Mouse (Mus musculus) stomach, postnatal 0 days (tissue): ENCODE results near the gene Cdk9. TPM values are rescaled to one million over a fixed set of nuclear protein-coding genes. Genes with fewer than 3 reads are reported as not detected.
A peak's percentile ranks its signal among the peaks of the same experiment; 100 is the strongest.

ENCODE experiments used
- ATAC-seq: fragments of 200-750 bp; cut with Nextera tagmentation; 2 replicates; pipeline ENCODE4 v1.8.0; 2017; ENCODE audit not compliant: low FRiP score, low TSS enrichment
- DNase-seq: peaks from one replicate; pipeline ENCODE4 v3.0.0-alpha.2; 2016; ENCODE audit warnings: low spot score
- H3K27ac ChIP-seq: fragments of 300-500 bp; sonication (generic); replicated peaks from 2 replicates; pipeline ENCODE4 v1.5.1; 2014; ENCODE audit warnings: mild to moderate bottlenecking, control low read depth
- H3K27me3 ChIP-seq: fragments of 300-500 bp; sonication (generic); 2 replicates; pipeline ENCODE4 v1.6.1; 2014; ENCODE audit warnings: low read length; ENCODE audit not compliant: control insufficient read depth, insufficient read depth
- H3K36me3 ChIP-seq: fragments of 300-500 bp; sonication (generic); 2 replicates; pipeline ENCODE4 v1.6.1; 2014; ENCODE audit warnings: low read length, mixed read lengths; ENCODE audit not compliant: control insufficient read depth, insufficient read depth
- H3K4me1 ChIP-seq: fragments of 300-500 bp; sonication (generic); replicated peaks from 2 replicates; pipeline ENCODE4 v1.6.1; 2014; ENCODE audit warnings: antibody characterized with exemption; ENCODE audit not compliant: control insufficient read depth, insufficient read depth
- H3K4me2 ChIP-seq: fragments of 300-500 bp; sonication (generic); replicated peaks from 2 replicates; pipeline ENCODE4 v1.6.1; 2014; ENCODE audit warnings: low read depth, mild to moderate bottlenecking, control low read depth, moderate library complexity
- H3K4me3 ChIP-seq: fragments of 300-500 bp; sonication (generic); 2 replicates; pipeline ENCODE4 v1.5.1; 2014; ENCODE audit warnings: low read depth, low read length, control low read depth
- H3K9ac ChIP-seq: fragments of 300-500 bp; sonication (generic); 2 replicates; pipeline ENCODE4 v1.6.1; 2014; ENCODE audit warnings: mild to moderate bottlenecking, low read length, control low read depth, mixed read lengths
- H3K9me3 ChIP-seq: fragments of 300-500 bp; sonication (generic); 2 replicates; pipeline ENCODE4 v1.6.1; 2016; ENCODE audit warnings: low read length; ENCODE audit not compliant: control insufficient read depth
- CTCF ChIP-seq: IDR thresholded peaks from 2 replicates; pipeline ENCODE4 v1.5.1; 2016; ENCODE audit warnings: antibody characterized with exemption, low read depth, mild to moderate bottlenecking, moderate library complexity
- EP300 ChIP-seq: optimal IDR thresholded peaks from 2 replicates; pipeline ENCODE3; 2016; ENCODE audit warnings: antibody characterized with exemption
- WGBS: fragments of 180-500 bp; shearing (Covaris S2); extraction: QIAGEN DNeasy Blood & Tissue Kit; methylation state at CpG from one replicate; pipeline ENCODE4 v1.1.7; 2014; 5-methylcytosine and 5-hydroxymethylcytosine counted together
- polyA plus RNA-seq: library from polyadenylated mRNA; unstranded; fragments of >200 nt; fragmentation: Nextera tagmentation; extraction: Ambion mirVana; gene quantifications from 2 replicates; pipeline ENCODE4 v1.2.1, GENCODE M21; 2015

The Cdk9 gene
- polyA plus RNA-seq, 1 experiment from 2014 or later = 55.8 TPM

GRCm38 (mm10) chr2:32685807-32686206 is 27.1 kb downstream of the Cdk9 start:
- no peaks in the 10 kb centered on the region for H3K27me3 ChIP-seq
- no peaks in the 10 kb centered on the region for H3K9me3 ChIP-seq
- no peak overlapping the region for H3K27ac ChIP-seq
- H3K36me3 ChIP-seq = peaks cover 31% of the 10 kb centered on the region
- 90% methylated on average over 3 of the region's 3 CpGs for WGBS
- ATAC-seq = peak; percentile 10; the same call in 1 of the 2 replicates
- TF ChIP-seq EP300 (no peak), CTCF (no peak)
- no peak overlapping the region for H3K4me2 ChIP-seq
- H3K4me3 ChIP-seq = no peak overlapping the region
- 0 out of 2 replicates have a peak overlapping the region, but pooled peaks have one; percentile 13 for H3K9ac ChIP-seq
- DNase-seq = no peak
- no peaks in the 10 kb centered on the region for H3K4me1 ChIP-seq

DNA sequence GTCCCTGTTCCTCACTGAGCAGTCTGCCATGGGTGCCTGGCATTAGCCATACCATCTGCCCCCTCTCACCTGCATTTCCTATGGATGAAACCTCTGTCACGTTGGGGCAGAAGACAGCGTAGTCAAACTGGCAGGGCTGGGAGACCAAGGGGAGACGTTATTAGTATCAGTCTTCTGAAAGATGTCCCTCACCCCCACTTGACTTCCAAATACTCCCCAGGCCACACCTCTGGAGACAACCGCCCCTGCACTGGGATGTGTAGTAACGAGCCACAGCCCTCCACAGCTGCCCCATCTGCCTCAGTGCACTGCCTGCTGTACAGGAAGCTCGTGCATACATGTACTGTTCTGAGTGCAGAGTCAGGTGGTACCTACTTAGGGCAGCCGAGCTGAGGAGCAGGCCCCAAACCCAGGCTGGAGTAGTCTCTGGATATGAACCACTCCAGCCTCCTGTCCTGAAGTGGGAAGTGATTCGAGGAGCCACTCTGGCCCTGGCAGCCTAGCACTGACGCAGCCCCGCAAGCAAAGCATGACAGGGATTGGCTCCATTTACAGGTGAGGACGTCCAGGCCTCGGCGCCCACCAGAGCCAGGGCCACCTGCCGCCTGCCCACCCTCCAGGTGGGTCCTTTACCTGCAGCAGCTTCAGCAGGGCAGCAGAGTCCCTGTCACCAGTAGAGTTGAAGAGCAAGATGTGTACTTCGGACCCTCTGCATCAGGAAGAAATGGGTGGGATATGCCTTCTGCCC is 28.0 kb downstream of the Cdk9 start:
- WGBS = 91% methylated on average over 15 of the region's 15 CpGs

GRCm38 (mm10) chr2:32683701-32684100 is 29.2 kb downstream of the Cdk9 start:
- Histone ChIP-seq H3K36me3 (peaks cover 31% of the 10 kb centered on the region), H3K4me2 (no peak overlapping the region), H3K27me3 (no peaks in the 10 kb centered on the region), H3K9ac (no peak overlapping the region), H3K9me3 (no peaks in the 10 kb centered on the region), H3K4me1 (no peaks in the 10 kb centered on the region; the same call in 1 of the 2 replicates), H3K4me3 (no peak overlapping the region), H3K27ac (no peak overlapping the region)
- TF ChIP-seq CTCF = no peak
- no peak for TF ChIP-seq EP300
- WGBS = 89% methylated on average over 10 of the region's 10 CpGs
- ATAC-seq (no peak), DNase-seq (no peak)

More for the DNA sequence above, 28.0 kb downstream of the Cdk9 start:
- DNase-seq = no peak
- Histone ChIP-seq H3K4me1 (no peaks in the 10 kb centered on the region; the same call in 1 of the 2 replicates), H3K4me2 (no peak overlapping the region), H3K9ac (no peak overlapping the region), H3K27me3 (no peaks in the 10 kb centered on the region), H3K36me3 (peaks cover 31% of the 10 kb centered on the region), H3K9me3 (no peaks in the 10 kb centered on the region), H3K4me3 (no peak overlapping the region), H3K27ac (no peak overlapping the region)
- no peak for ATAC-seq
- TF ChIP-seq CTCF = no peak
- TF ChIP-seq EP300 = no peak

GRCm38 (mm10) chr2:32682721-32683417 is 30.0 kb downstream of the Cdk9 start:
- H3K27ac ChIP-seq = peak overlapping the region; percentile 40; the same call in 1 of the 2 replicates
- ATAC-seq (no peak), DNase-seq (no peak)
- H3K4me3 ChIP-seq = no peak overlapping the region
- H3K4me2 ChIP-seq = no peak overlapping the region
- H3K36me3 ChIP-seq = peaks cover 30% of the 10 kb centered on the region
- 0 out of 2 replicates have a peak overlapping the region, but pooled peaks have one; percentile 8 for H3K9ac ChIP-seq
- no peaks in the 10 kb centered on the region for H3K9me3 ChIP-seq
- no peaks in the 10 kb centered on the region for H3K27me3 ChIP-seq
- no peaks in the 10 kb centered on the region; the same call in 1 of the 2 replicates for H3K4me1 ChIP-seq
- 74% methylated on average over 14 of the region's 14 CpGs for WGBS
- TF ChIP-seq EP300 (no peak), CTCF (no peak)

DNA sequence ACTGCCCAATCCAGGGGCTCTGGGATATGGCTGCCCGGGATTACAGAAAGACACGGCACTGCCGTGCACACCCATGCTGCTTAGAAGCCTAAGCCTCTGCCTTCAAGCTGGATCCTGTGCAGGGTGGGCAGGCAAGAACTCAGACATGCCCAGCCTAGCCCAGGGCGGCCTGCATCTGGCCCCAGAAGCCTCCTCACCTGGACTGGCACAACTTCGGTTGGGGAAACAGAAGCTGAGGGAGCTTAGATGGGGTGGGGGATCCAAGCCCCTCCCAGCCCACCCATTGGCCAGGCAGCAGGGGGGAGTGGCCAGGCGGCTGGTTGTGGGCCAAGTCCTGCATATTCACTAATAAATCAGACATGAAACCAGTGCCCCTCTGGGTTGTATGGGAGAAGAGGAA is 31.1 kb downstream of the Cdk9 start:
- H3K9me3 ChIP-seq = no peaks in the 10 kb centered on the region
- 48% methylated on average over 6 of the region's 6 CpGs for WGBS
- TF ChIP-seq EP300 (no peak), CTCF (no peak)
- H3K27ac ChIP-seq = peak overlapping the region; percentile 35
- DNase-seq = no peak
- H3K27me3 ChIP-seq = no peaks in the 10 kb centered on the region
- H3K4me1 ChIP-seq = no peaks in the 10 kb centered on the region; the same call in 1 of the 2 replicates
- H3K4me3 ChIP-seq = no peak overlapping the region
- no peak overlapping the region for H3K4me2 ChIP-seq
- no peak overlapping the region for H3K9ac ChIP-seq
- ATAC-seq = no peak
- H3K36me3 ChIP-seq = peaks cover 24% of the 10 kb centered on the region
